Mouse (Mus musculus) pancreas, adult 10 weeks (tissue): ENCODE data around the gene Sirt4. TPM values are rescaled to one million over a fixed set of nuclear protein-coding genes. Genes with fewer than 3 reads are reported as not detected.

Experiments used
- polyA plus RNA-seq: library from polyadenylated mRNA; stranded (reverse); fragments of 350-450 nt; fragmentation: Illumina TruSeq; extraction: RNeasy Lipid Tissue Mini Kit (QIAGEN cat#74804); gene quantifications from one replicate; pipeline ENCODE4 v1.2.3, GENCODE M21; 2015; ENCODE audit warnings: low read depth, low replicate concordance; ENCODE audit not compliant: insufficient read depth

Sirt4 gene
- polyA plus RNA-seq: 10.7 TPM

GRCm38 (mm10) chr5:115483947-115484920 lies at the start of gene Sirt4:
Sirt4 (minus strand) TSS chr5:115484725.

GRCm38 (mm10) chr5:115506454-115507201 lies 22.1 kb upstream of the Sirt4 start, which contains the start of gene Pxn:
Pxn (plus strand) TSS chr5:115506676.

GRCm38 (mm10) chr5:115465642-115466420 lies 18.7 kb downstream of the Sirt4 start, which contains the start of gene Pla2g1b:
Pla2g1b (plus strand) TSS chr5:115466262.

GRCm38 (mm10) chr5:115429359-115430186 lies 55.0 kb downstream of the Sirt4 start, which contains the start of gene Msi1:
Msi1 (plus strand) TSS chr5:115429599.

Other genes with a start within 250 kb of the Sirt4 start
- gene Pop5, start 248.9 kb downstream of the Sirt4 start, polyA plus RNA-seq: 32.9 TPM
- 42.8 TPM for gene Rnf10, start 211.8 kb downstream of the Sirt4 start, polyA plus RNA-seq
- 3.5 TPM for gene Coq5, start 205.1 kb downstream of the Sirt4 start, polyA plus RNA-seq
- gene Dynll1, start 183.7 kb downstream of the Sirt4 start, polyA plus RNA-seq: 82.0 TPM
- 14.8 TPM for gene Srsf9, start 157.5 kb downstream of the Sirt4 start, polyA plus RNA-seq
- 5.2 TPM for gene Gatc, start 143.5 kb downstream of the Sirt4 start, polyA plus RNA-seq
- gene Triap1, start 143.5 kb downstream of the Sirt4 start, polyA plus RNA-seq: 12.4 TPM
- gene Cox6a1, start 135.7 kb downstream of the Sirt4 start, polyA plus RNA-seq: 144 TPM
- 0.44 TPM for gene Msi1, start 55.1 kb downstream of the Sirt4 start, polyA plus RNA-seq
- 2,205 TPM for gene Pla2g1b, start 18.5 kb downstream of the Sirt4 start, polyA plus RNA-seq
- gene Pxn, start 22.0 kb upstream of the Sirt4 start, polyA plus RNA-seq: 16.8 TPM
- 528 TPM for gene Rplp0, start 74.7 kb upstream of the Sirt4 start, polyA plus RNA-seq
- 15.5 TPM for gene Gcn1l1, start 80.5 kb upstream of the Sirt4 start, polyA plus RNA-seq
- 7.5 TPM for gene Rab35, start 147.2 kb upstream of the Sirt4 start, polyA plus RNA-seq
- gene Bicdl1, start 246.9 kb upstream of the Sirt4 start, polyA plus RNA-seq: 5.2 TPM